Mouse (Mus musculus): ENCODE measurements at regions not wholly inside any gene's neighbourhood (a gene's known extent, or its start where the extent isn't known, plus 50 kb on each side); places are given as distances from the start of the nearest gene placed in this dataset.

- no peak for ATAC-seq (replicated peaks in 1 of 2; ENCODE audit: insufficient read depth in 1 of 2, low FRiP score in 2 of 2, low TSS enrichment in 1 of 2, low read depth in 1 of 2, poor library complexity in 2 of 2, severe bottlenecking in 2 of 2)
Observed at GRCm38 (mm10) chr9:112608932-112609331, 373.2 kb upstream of the Arpp21 start.

GRCm38 (mm10) chr9:112607221-112607620 is 371.5 kb upstream of the Arpp21 start:
- ATAC-seq (replicated peaks in 1 of 2; ENCODE audit: insufficient read depth in 1 of 2, low FRiP score in 2 of 2, low TSS enrichment in 1 of 2, low read depth in 1 of 2, poor library complexity in 2 of 2, severe bottlenecking in 2 of 2) = no peak

- ATAC-seq (replicated peaks in 1 of 2; ENCODE audit: insufficient read depth in 1 of 2, low FRiP score in 2 of 2, low TSS enrichment in 1 of 2, low read depth in 1 of 2, poor library complexity in 2 of 2, severe bottlenecking in 2 of 2) = no peak
Observed at GRCm38 (mm10) chr9:112595731-112596130, 360.0 kb upstream of the Arpp21 start.

- no peak for ATAC-seq (replicated peaks in 1 of 2; ENCODE audit: insufficient read depth in 1 of 2, low FRiP score in 2 of 2, low TSS enrichment in 1 of 2, low read depth in 1 of 2, poor library complexity in 2 of 2, severe bottlenecking in 2 of 2)
Observed at GRCm38 (mm10) chr9:112590241-112590640, 354.5 kb upstream of the Arpp21 start.

GRCm38 (mm10) chr9:112573316-112573715 is 337.6 kb upstream of the Arpp21 start:
- no peak for ATAC-seq (replicated peaks in 1 of 2; ENCODE audit: insufficient read depth in 1 of 2, low FRiP score in 2 of 2, low TSS enrichment in 1 of 2, low read depth in 1 of 2, poor library complexity in 2 of 2, severe bottlenecking in 2 of 2)

- no peak for ATAC-seq (replicated peaks in 1 of 2; ENCODE audit: insufficient read depth in 1 of 2, low FRiP score in 2 of 2, low TSS enrichment in 1 of 2, low read depth in 1 of 2, poor library complexity in 2 of 2, severe bottlenecking in 2 of 2)
Observed at GRCm38 (mm10) chr9:112561348-112561747, 325.6 kb upstream of the Arpp21 start.

- no peak for ATAC-seq (replicated peaks in 1 of 2; ENCODE audit: insufficient read depth in 1 of 2, low FRiP score in 2 of 2, low TSS enrichment in 1 of 2, low read depth in 1 of 2, poor library complexity in 2 of 2, severe bottlenecking in 2 of 2)
Observed at GRCm38 (mm10) chr9:112560226-112560625, 324.5 kb upstream of the Arpp21 start.

- ATAC-seq (replicated peaks in 1 of 2; ENCODE audit: insufficient read depth in 1 of 2, low FRiP score in 2 of 2, low TSS enrichment in 1 of 2, low read depth in 1 of 2, poor library complexity in 2 of 2, severe bottlenecking in 2 of 2) = no peak
Observed at GRCm38 (mm10) chr9:112537924-112538323, 302.2 kb upstream of the Arpp21 start.

GRCm38 (mm10) chr9:112525377-112525776 is 289.6 kb upstream of the Arpp21 start:
- no peak for ATAC-seq (replicated peaks in 1 of 2; ENCODE audit: insufficient read depth in 1 of 2, low FRiP score in 2 of 2, low TSS enrichment in 1 of 2, low read depth in 1 of 2, poor library complexity in 2 of 2, severe bottlenecking in 2 of 2)

- ATAC-seq (replicated peaks in 1 of 2; ENCODE audit: insufficient read depth in 1 of 2, low FRiP score in 2 of 2, low TSS enrichment in 1 of 2, low read depth in 1 of 2, poor library complexity in 2 of 2, severe bottlenecking in 2 of 2) = no peak
Observed at GRCm38 (mm10) chr9:112523251-112523650, 287.5 kb upstream of the Arpp21 start.

- ATAC-seq (replicated peaks in 1 of 2; ENCODE audit: insufficient read depth in 1 of 2, low FRiP score in 2 of 2, low TSS enrichment in 1 of 2, low read depth in 1 of 2, poor library complexity in 2 of 2, severe bottlenecking in 2 of 2) = no peak
Observed at GRCm38 (mm10) chr9:112510716-112511115, 275.0 kb upstream of the Arpp21 start.

- no peak for ATAC-seq (replicated peaks in 1 of 2; ENCODE audit: insufficient read depth in 1 of 2, low FRiP score in 2 of 2, low TSS enrichment in 1 of 2, low read depth in 1 of 2, poor library complexity in 2 of 2, severe bottlenecking in 2 of 2)
Observed at GRCm38 (mm10) chr9:112506871-112507270, 271.1 kb upstream of the Arpp21 start.

GRCm38 (mm10) chr9:112498676-112499075 is 262.9 kb upstream of the Arpp21 start:
- no peak for ATAC-seq (replicated peaks in 1 of 2; ENCODE audit: insufficient read depth in 1 of 2, low FRiP score in 2 of 2, low TSS enrichment in 1 of 2, low read depth in 1 of 2, poor library complexity in 2 of 2, severe bottlenecking in 2 of 2)

GRCm38 (mm10) chr9:112495930-112496527 is 260.3 kb upstream of the Arpp21 start:
- no peak for ATAC-seq (replicated peaks in 1 of 2; ENCODE audit: insufficient read depth in 1 of 2, low FRiP score in 2 of 2, low TSS enrichment in 1 of 2, low read depth in 1 of 2, poor library complexity in 2 of 2, severe bottlenecking in 2 of 2)

- ATAC-seq (replicated peaks in 1 of 2; ENCODE audit: insufficient read depth in 1 of 2, low FRiP score in 2 of 2, low TSS enrichment in 1 of 2, low read depth in 1 of 2, poor library complexity in 2 of 2, severe bottlenecking in 2 of 2) = no peak
Observed at GRCm38 (mm10) chr9:112490963-112491362, 255.2 kb upstream of the Arpp21 start.

GRCm38 (mm10) chr9:112476644-112477043 is 240.9 kb upstream of the Arpp21 start:
- no peak for ATAC-seq (replicated peaks in 1 of 2; ENCODE audit: insufficient read depth in 1 of 2, low FRiP score in 2 of 2, low TSS enrichment in 1 of 2, low read depth in 1 of 2, poor library complexity in 2 of 2, severe bottlenecking in 2 of 2)

GRCm38 (mm10) chr9:112457594-112457993 is 221.9 kb upstream of the Arpp21 start:
- ATAC-seq (replicated peaks in 1 of 2; ENCODE audit: insufficient read depth in 1 of 2, low FRiP score in 2 of 2, low TSS enrichment in 1 of 2, low read depth in 1 of 2, poor library complexity in 2 of 2, severe bottlenecking in 2 of 2) = no peak

GRCm38 (mm10) chr9:112454706-112455105 is 219.0 kb upstream of the Arpp21 start:
- no peak for ATAC-seq (replicated peaks in 1 of 2; ENCODE audit: insufficient read depth in 1 of 2, low FRiP score in 2 of 2, low TSS enrichment in 1 of 2, low read depth in 1 of 2, poor library complexity in 2 of 2, severe bottlenecking in 2 of 2)

- ATAC-seq (replicated peaks in 1 of 2; ENCODE audit: insufficient read depth in 1 of 2, low FRiP score in 2 of 2, low TSS enrichment in 1 of 2, low read depth in 1 of 2, poor library complexity in 2 of 2, severe bottlenecking in 2 of 2) = 0 out of 4 replicates have a peak, but pooled peaks of 1 of the 2 experiments have one; percentile 26
Observed at GRCm38 (mm10) chr9:112447515-112447914, 211.8 kb upstream of the Arpp21 start.
